Mouse (Mus musculus): ENCODE measurements around the gene 1700022I11Rik.
A peak's percentile ranks its signal among the peaks of the same experiment; 100 is the strongest.
"Not testable (repeated sequence)": the region's sequence is repeated elsewhere in the genome, so short reads cannot be mapped to it uniquely, and the experiment has no call there.

Gene 1700022I11Rik

DNA sequence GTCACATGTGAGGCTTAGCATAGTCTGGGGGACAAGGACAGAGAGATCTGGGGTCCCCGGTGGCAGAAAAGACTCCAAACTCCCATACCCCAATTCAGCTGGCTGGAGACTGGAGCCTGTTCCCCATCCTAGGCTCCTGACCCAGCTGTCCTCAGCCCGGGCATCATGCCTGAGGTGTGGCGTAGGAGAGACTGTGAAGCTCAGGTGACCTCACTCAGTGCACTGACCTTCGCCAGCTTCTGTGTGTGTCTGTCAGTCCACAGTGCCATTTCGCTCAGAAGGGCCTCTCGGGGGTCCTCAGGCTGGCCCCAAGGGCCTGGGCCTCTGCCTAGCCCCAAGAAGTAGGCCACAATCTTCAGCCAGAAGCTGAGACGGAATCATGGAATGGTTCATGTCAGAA is 16.8 kb upstream of the 1700022I11Rik start:
- DNase-seq = no peak

GRCm38 (mm10) chr4:42953435-42954094 is 15.8 kb upstream of the 1700022I11Rik start:
- DNase-seq = peak; percentile 42

GRCm38 (mm10) chr4:42954297-42954696 is 15.1 kb upstream of the 1700022I11Rik start:
- DNase-seq = peak; percentile 76

GRCm38 (mm10) chr4:42955200-42955599 is 14.2 kb upstream of the 1700022I11Rik start:
- DNase-seq = no peak

DNA sequence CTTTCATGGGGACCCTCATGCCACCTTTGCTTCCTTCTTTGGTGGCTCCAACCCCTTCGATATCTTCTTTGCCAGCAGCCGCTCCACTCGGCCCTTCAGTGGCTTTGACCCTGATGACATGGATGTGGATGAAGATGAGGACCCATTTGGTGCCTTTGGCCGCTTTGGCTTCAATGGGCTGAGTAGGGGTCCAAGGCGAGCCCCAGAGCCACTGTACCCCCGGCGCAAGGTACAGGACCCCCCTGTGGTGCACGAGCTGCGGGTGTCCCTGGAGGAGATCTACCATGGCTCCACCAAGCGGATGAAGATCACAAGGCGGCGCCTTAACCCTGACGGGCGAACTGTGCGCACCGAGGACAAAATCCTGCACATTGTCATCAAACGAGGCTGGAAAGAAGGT is 12.8 kb upstream of the 1700022I11Rik start:
- no peak for DNase-seq

GRCm38 (mm10) chr4:42957306-42957705 is 12.1 kb upstream of the 1700022I11Rik start:
- no peak for DNase-seq

- no peak for DNase-seq
These were observed 11.4 kb upstream of the 1700022I11Rik start for GRCm38 (mm10) chr4:42957979-42958378.

DNA sequence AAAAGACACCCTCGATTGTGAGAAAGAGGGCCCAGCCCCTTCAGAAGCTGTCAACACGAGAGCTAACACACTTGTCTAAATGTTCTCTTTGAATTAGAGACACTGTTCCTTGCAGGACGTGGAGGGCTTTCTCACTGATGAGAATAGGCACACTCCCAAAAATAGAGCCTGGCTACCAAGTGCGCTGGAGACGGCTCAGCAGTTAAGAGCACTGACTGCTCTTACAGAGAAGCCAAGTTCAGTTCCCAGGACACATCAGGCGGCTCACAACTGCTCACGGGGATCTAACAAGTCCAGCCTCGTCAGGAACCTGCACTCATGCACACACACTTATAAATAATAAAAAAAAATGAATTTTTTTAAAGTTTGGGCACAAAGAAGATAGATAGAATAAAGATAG is 10.5 kb upstream of the 1700022I11Rik start:
- DNase-seq = no peak

DNA sequence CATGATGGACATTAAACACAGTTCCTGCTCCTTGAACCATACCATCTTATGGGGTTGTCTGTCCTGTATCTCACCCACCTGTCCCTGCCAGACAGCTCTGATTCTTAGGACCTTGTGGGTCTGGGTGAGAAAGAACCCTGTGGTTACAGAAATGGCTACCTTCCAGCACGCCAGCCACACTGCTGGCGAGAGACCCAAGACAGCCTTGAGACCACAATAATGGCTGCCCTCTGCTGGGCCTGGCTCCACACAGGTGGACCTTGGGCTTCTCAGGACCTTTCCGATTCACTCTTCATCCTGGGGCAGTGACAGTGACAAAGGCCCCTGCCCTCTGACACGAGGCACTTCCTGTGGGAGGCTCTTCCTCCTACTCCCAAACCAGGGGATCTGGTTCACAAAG is 10.0 kb upstream of the 1700022I11Rik start:
- DNase-seq = no peak

DNA sequence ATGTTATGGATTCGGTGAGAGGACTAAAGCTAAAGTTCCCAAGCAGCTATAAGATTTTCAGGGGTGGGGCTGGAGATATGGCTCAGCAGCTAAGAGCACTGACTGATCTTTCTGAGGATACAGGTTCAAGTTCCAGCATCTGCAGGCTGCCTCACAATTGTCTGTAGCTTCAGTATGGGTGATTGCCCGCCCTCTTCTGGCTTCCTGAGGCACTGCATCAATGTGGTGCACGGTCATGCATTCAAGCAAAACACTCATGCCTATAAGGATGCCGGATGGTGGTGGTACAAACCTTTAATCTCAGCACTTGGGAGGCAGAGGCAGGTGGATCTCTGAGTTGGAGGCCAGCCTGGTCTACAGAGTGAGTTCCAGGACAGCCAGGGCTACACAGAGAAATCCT is 7.8 kb upstream of the 1700022I11Rik start:
- DNase-seq = peak; percentile 39

- DNase-seq = no peak
These were observed 5.9 kb upstream of the 1700022I11Rik start for GRCm38 (mm10) chr4:42963480-42963879.

DNA sequence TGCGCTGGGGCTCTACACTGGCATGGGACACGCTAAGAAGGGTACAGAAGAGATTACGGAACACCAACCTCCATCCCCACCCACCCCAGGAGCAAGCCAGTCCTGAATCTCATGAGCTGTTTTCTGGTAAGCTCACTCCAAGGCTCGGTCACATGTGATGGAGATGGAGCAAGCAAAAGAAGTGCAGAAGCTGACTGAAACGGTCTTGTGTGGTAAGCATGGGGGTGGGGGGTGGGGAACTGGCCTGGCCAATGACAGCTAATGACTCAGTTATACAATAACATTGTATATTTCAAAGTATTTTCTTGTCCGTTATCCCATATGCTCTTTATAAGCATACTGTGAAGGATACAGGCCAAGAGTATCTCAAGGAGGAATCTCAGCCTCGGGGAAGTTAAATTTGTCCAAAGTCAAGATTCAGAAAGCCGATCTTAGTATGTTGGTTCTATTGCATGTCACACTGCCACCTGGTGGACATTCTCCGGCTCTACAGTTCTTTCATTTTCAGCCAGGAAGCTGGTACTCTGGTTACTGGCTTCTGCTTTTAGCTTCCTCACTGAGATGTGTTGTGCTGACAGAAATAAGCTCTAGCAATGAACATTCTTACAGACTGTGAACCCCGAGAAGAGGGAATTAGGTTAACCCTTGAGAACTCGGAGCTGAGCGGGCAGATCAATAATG is 4.2 kb upstream of the 1700022I11Rik start:
- no peak for DNase-seq

GRCm38 (mm10) chr4:42972952-42973351 is 3.5 kb downstream of the 1700022I11Rik start:
- DNase-seq = no peak

DNA sequence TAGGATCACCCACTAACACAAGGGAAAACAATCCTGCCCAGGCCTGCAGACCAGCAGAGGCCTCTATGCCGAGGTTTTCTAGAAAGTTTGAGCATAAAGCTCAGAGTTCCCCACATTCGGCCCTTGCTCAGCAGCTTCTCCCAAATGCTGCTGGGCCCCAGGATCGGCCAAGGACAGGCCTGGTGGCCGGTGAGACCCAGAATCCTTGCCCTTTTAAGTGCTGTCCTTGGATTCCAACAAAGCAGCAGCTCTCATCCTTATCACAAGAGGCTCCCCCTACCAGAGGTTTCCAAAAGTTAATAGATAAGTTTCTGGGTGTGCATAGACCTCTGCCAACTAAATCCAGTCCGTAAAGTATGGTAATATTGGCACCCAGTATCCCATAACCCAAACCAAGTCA is 4.5 kb downstream of the 1700022I11Rik start:
- no peak for DNase-seq

- DNase-seq = no peak
These were observed 8.7 kb downstream of the 1700022I11Rik start for GRCm38 (mm10) chr4:42978062-42978461.

DNA sequence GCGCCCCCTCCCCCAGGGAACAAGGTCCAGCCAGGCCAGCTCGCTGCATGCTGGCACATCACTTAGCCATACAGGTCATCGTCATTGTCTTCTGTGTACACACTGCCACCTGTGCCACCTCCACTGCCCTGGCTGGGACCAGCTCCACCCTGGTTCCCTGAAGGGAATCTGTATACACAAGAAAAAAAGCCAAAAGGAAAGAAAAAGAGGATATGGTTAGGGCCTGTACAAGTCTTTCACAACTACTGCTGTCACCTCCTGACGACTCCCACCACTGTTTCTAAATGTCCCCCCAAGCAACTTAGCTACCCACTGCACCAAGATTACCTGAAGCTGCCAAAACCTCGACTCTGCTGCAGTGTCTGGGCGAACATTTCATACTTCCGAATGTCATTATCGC is 11.1 kb downstream of the 1700022I11Rik start:
- not testable (repeated sequence) for DNase-seq

- no peak for DNase-seq
These were observed 18.9 kb downstream of the 1700022I11Rik start for GRCm38 (mm10) chr4:42988296-42988695.

- DNase-seq = no peak
These were observed 28.6 kb downstream of the 1700022I11Rik start for GRCm38 (mm10) chr4:42998022-42998421.

DNA sequence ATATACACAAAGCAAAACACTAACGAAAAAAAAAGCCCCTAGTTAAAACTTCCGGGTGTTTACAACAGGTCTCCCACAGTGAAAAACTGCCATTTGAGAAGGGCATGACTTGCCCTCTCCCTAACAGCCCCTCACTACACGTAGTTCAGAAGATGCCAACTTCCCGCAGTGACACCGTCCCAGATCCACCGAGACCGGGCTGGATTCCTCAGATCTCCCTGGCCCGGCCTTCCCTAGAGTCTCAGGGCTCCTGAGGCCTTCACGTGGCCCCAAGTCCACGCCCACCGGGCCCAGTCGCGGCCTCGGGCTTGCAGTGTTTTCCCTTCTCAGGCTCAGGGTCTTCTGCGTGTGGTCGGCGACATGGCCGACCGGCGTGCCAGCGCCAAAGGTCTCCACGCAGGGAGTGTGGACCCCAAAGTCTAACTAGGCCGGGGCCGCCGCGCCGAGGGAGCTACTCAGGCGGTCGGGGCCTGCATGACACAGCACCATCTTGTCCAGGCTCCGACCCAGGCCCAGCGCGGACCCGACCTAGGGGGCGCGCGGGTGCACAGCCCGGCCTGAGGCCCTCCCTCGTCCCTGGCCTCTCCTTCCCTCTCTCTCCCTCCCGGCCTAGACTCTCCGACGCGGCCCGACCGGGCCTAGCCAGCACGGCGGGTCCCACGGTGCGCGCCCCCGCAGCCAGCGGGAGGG is 30.2 kb downstream of the 1700022I11Rik start:
- peak; percentile 69 for DNase-seq

DNA sequence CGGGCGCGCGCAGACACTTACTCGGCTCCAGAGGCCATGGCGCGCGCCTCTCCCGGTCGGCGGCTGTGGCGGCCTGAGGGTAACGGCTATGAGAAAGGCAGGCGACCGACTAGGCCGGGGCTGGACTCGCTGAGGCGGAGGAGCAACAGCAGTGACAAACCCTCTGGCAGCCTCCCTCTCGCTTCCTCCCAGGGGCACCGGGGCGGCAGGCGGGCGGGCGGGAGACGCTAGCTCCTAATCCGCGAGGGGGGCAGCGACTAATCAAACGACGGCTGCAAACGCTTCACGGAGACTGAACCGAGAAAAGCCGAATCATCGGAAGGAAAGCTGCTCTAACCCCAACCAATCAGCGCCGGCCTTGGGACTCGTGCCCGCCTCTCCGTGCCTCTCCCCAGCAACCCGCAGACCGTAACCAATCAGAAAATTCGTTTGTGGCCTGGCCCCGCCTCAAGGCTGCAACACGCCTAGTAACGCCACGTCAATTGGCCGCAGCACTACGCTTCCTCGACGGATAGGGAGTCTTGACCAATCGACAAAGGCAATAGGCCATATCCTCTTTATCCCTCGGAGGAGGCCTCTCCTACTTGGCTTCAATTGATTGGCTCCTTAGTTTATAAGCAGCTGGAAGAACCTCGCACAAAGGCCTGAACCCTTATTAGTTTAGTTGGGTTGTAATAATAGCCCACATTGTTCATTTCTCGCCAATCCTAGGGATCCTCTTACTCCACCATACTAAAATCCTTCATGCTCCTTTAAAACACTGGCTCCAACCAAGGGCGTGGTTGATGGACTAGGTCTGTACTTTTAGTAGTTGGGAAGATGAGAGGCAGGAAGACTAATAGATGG is 31.0 kb downstream of the 1700022I11Rik start, which contains the start of gene Vcp:
Gene Vcp, minus strand, starts transcription at position 367 of the 846 bp plus-strand sequence.
- DNase-seq = peak; percentile 99

GRCm38 (mm10) chr4:43001272-43001671 is 31.9 kb downstream of the 1700022I11Rik start:
- DNase-seq = no peak

DNA sequence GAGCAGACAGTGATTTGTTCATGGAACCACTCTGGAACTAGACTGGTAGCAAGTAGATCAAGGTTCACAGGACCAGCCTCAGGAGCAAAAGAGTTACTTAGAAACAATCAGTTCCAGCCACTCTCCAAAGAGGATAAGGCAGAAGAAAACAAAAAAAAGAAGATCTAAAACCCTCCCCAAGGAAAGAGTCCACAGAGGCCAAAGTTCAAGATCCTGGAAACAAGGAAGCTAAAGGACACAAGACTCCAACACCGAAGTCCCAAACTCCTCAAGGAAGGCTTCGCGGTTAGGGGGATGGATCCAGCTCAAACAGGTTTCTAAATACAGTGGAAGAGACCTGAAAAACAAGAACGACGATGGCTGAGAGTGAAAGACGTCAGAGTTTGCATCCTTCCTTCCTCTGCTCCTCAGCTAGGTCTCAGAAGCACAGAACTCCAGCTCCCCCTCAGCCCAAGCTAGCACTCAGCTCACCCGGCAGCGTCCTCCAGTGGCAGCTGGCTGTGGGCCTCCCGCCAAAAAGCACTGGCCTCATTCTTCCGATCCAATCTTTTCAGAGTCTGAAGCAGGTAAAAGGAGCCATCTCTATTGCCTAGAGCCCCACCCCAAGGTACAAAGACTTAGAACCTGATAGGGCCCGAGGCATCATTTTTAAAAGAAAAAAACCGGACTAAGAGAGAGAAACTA is 33.5 kb downstream of the 1700022I11Rik start:
- no peak for DNase-seq

Measured in cerebellum, adult 11 months (tissue).